7 mouse cellular contexts compared by ENCODE assay signal in genomic region chr6:5297321-5298091, GRCm38 (mm10). TPM values are rescaled to one million over a fixed set of nuclear protein-coding genes. Genes with fewer than 3 reads are reported as not detected.
DNase-seq lines count a peak whose midpoint lies in the region; ATAC-seq and TF ChIP-seq lines count a peak whose summit lies in the region.

No protein-coding gene starts in this region.

- H3K4me2 ChIP-seq in forebrain, embryonic 13.5 days = peak overlapping the region; percentile 84
- H3K4me2 ChIP-seq in limb, embryonic 11.5 days (ENCODE audit: low read depth, severe bottlenecking) = peak overlapping the region; percentile 59
- H3K4me2 ChIP-seq in midbrain, embryonic 12.5 days (replicated peaks) = peak overlapping the region; percentile 91

- peak overlapping the region; percentile 80 for H3K27ac ChIP-seq in forebrain, embryonic 13.5 days
- H3K27ac ChIP-seq in hindbrain, embryonic 10.5 days = peak overlapping the region; percentile 96
- H3K27ac ChIP-seq in limb, embryonic 11.5 days (replicated peaks; ENCODE audit: low read depth, low read length) = 0 out of 2 replicates have a peak overlapping the region, but pooled peaks have one; percentile 61
- peak overlapping the region; percentile 71 for H3K27ac ChIP-seq in midbrain, embryonic 12.5 days (replicated peaks)

- ATAC-seq in G1E (ENCODE audit: extremely low read depth, insufficient number of reproducible peaks, low FRiP score, poor library complexity, severe bottlenecking) = peak; percentile 88
- peak; percentile 71 for ATAC-seq in forebrain, embryonic 13.5 days
- peak; percentile 41; the same call in 1 of the 2 replicates for ATAC-seq in limb, embryonic 11.5 days (ENCODE audit: insufficient number of reproducible peaks, low FRiP score, low TSS enrichment, low read depth)
- peak; percentile 67 for ATAC-seq in midbrain, embryonic 12.5 days (ENCODE audit: low FRiP score, low read depth)

- H3K27me3 ChIP-seq in G1E (ENCODE audit: insufficient read depth, low read length) = no peaks in the 10 kb centered on the region
- no peaks in the 10 kb centered on the region for H3K27me3 ChIP-seq in forebrain, embryonic 13.5 days
- peaks cover 7% of the 10 kb centered on the region; the same call in 1 of the 2 replicates for H3K27me3 ChIP-seq in hindbrain, embryonic 10.5 days (ENCODE audit: insufficient read depth, poor library complexity, severe bottlenecking)
- H3K27me3 ChIP-seq in limb, embryonic 11.5 days (ENCODE audit: control insufficient read depth, insufficient read depth, low read length) = no peaks in the 10 kb centered on the region
- H3K27me3 ChIP-seq in midbrain, embryonic 12.5 days = peaks cover 15% of the 10 kb centered on the region

- H3K36me3 ChIP-seq in G1E (replicated peaks) = peaks cover 35% of the 10 kb centered on the region
- no peaks in the 10 kb centered on the region for H3K36me3 ChIP-seq in forebrain, embryonic 13.5 days (ENCODE audit: poor library complexity, severe bottlenecking)
- H3K36me3 ChIP-seq in hindbrain, embryonic 10.5 days = 0 out of 2 replicates have a peak, but pooled peaks cover under 1% of the 10 kb centered on the region
- H3K36me3 ChIP-seq in limb, embryonic 11.5 days (ENCODE audit: control insufficient read depth, insufficient read depth, low read length) = no peaks in the 10 kb centered on the region
- no peaks in the 10 kb centered on the region for H3K36me3 ChIP-seq in midbrain, embryonic 12.5 days

- TF ChIP-seq CTCF in G1E (IDR thresholded peaks at IDR 0.05; ENCODE audit: low read depth, low read length) = no peak

- H3K9ac ChIP-seq in forebrain, embryonic 13.5 days = peak overlapping the region; percentile 78
- H3K9ac ChIP-seq in limb, embryonic 11.5 days (ENCODE audit: low read length) = peak overlapping the region; percentile 73
- H3K9ac ChIP-seq in midbrain, embryonic 12.5 days (replicated peaks) = peak overlapping the region; percentile 83

- 2% methylated on average over 24 of the region's 25 CpGs for WGBS in forebrain, embryonic 13.5 days
- WGBS in hindbrain, embryonic 10.5 days = 5% methylated on average over 25 of the region's 25 CpGs
- 5% methylated on average over 25 of the region's 25 CpGs for WGBS in limb, embryonic 11.5 days
- 6% methylated on average over 24 of the region's 25 CpGs for WGBS in midbrain, embryonic 12.5 days

- H3K4me1 ChIP-seq in G1E (ENCODE audit: insufficient read depth, low read depth, low read length) = peaks cover 67% of the 10 kb centered on the region
- H3K4me1 ChIP-seq in forebrain, embryonic 13.5 days = peaks cover 11% of the 10 kb centered on the region
- peaks cover 19% of the 10 kb centered on the region for H3K4me1 ChIP-seq in hindbrain, embryonic 10.5 days (replicated peaks)
- H3K4me1 ChIP-seq in limb, embryonic 11.5 days (ENCODE audit: control insufficient read depth, insufficient read depth, low read length) = no peaks in the 10 kb centered on the region
- H3K4me1 ChIP-seq in midbrain, embryonic 12.5 days = peaks cover 2% of the 10 kb centered on the region; the same call in 1 of the 2 replicates

- H3K4me3 ChIP-seq in G1E (ENCODE audit: low read depth, low read length) = peak overlapping the region; percentile 78
- H3K4me3 ChIP-seq in forebrain, embryonic 13.5 days = peak overlapping the region; percentile 64
- H3K4me3 ChIP-seq in hindbrain, embryonic 10.5 days = peak overlapping the region; percentile 78
- peak overlapping the region; percentile 50 for H3K4me3 ChIP-seq in limb, embryonic 11.5 days (ENCODE audit: low read depth, low read length)
- H3K4me3 ChIP-seq in midbrain, embryonic 12.5 days = peak overlapping the region; percentile 66

- peak; percentile 66 for DNase-seq in G1E (ENCODE audit: low spot score)
- peak; percentile 52 for DNase-seq in adrenal gland, postnatal 25 days
- DNase-seq in hindbrain, embryonic 10.5 days (ENCODE audit: low spot score) = peak; percentile 59
- DNase-seq in limb, embryonic 11.5 days (ENCODE audit: low spot score) = peak; percentile 60
- peak; percentile 68 to 81 for DNase-seq in spleen, postnatal 10 days (ENCODE audit: low spot score in 2 of 2)

- no peaks in the 10 kb centered on the region for H3K9me3 ChIP-seq in G1E (replicated peaks)
- no peaks in the 10 kb centered on the region for H3K9me3 ChIP-seq in forebrain, embryonic 13.5 days (replicated peaks)
- no peaks in the 10 kb centered on the region for H3K9me3 ChIP-seq in hindbrain, embryonic 10.5 days
- no peaks in the 10 kb centered on the region for H3K9me3 ChIP-seq in limb, embryonic 11.5 days (ENCODE audit: control insufficient read depth, low read length)
- H3K9me3 ChIP-seq in midbrain, embryonic 12.5 days = no peaks in the 10 kb centered on the region

RNA-seq across cellular contexts. Expression of gene Pon2, which starts 0.7 kb away (rescaled TPM):
- total RNA-seq in G1E (2014; fragmentation: Nextera tagmentation) = 94.6 and 95.6 TPM in 2 replicates
- 54.5 and 58.7 TPM in 2 replicates for total RNA-seq in G1E (2017)
- 31.9 and 36.5 TPM in 2 replicates for polyA plus RNA-seq in G1E (2012)
- 36.2 and 47.6 TPM in 2 replicates for total RNA-seq in adrenal gland, postnatal 25 days (2021)
- polyA plus RNA-seq in forebrain, embryonic 13.5 days (2015; fragmentation: Nextera tagmentation; extraction: Ambion mirVana) = 26.2 and 27.4 TPM in 2 replicates
- polyA plus RNA-seq in hindbrain, embryonic 10.5 days (2016; fragmentation: Nextera tagmentation; extraction: Ambion mirVana) = 32.1 and 32.4 TPM in 2 replicates
- polyA plus RNA-seq in limb, embryonic 11.5 days (2014; fragmentation: Nextera tagmentation; extraction: Ambion mirVana) = 17.0 and 17.1 TPM in 2 replicates
- polyA plus RNA-seq in midbrain, embryonic 12.5 days (2016; fragmentation: Nextera tagmentation; extraction: Ambion mirVana) = 29.8 and 31.9 TPM in 2 replicates

RNA-seq across cellular contexts. Expression of gene Pon3, which starts 41.4 kb away (rescaled TPM):
- total RNA-seq in G1E (2014; fragmentation: Nextera tagmentation) = 75.7 and 101 TPM in 2 replicates
- total RNA-seq in G1E (2017) = 48.2 and 48.5 TPM in 2 replicates
- 1.5 and 1.9 TPM in 2 replicates for polyA plus RNA-seq in G1E (2012)
- total RNA-seq in adrenal gland, postnatal 25 days (2021) = 168 and 180 TPM in 2 replicates
- polyA plus RNA-seq in forebrain, embryonic 13.5 days (2015; fragmentation: Nextera tagmentation; extraction: Ambion mirVana) = 2.9 and 3.5 TPM in 2 replicates
- 5.8 and 6.4 TPM in 2 replicates for polyA plus RNA-seq in hindbrain, embryonic 10.5 days (2016; fragmentation: Nextera tagmentation; extraction: Ambion mirVana)
- polyA plus RNA-seq in limb, embryonic 11.5 days (2014; fragmentation: Nextera tagmentation; extraction: Ambion mirVana) = 8.3 and 10.0 TPM in 2 replicates
- polyA plus RNA-seq in midbrain, embryonic 12.5 days (2016; fragmentation: Nextera tagmentation; extraction: Ambion mirVana) = 4.9 and 5.9 TPM in 2 replicates

Comparison
In these comparisons a context has a peak if more than half of its experiments do, and no peak if none do; other contexts are left out.
1. Peak in every context shown above with its lines: DNase-seq, ATAC-seq, H3K4me3 ChIP-seq and H3K27ac ChIP-seq.